Mouse (Mus musculus) kidney, embryonic 15.5 days (tissue): ENCODE results near the gene Sprr2j-ps. TPM values are rescaled to one million over a fixed set of nuclear protein-coding genes. Genes with fewer than 3 reads are reported as not detected.

ENCODE experiments used
- polyA plus RNA-seq: library from polyadenylated mRNA; unstranded; fragments of >200 nt; fragmentation: Nextera tagmentation; extraction: Ambion mirVana; gene quantifications from 2 replicates; pipeline ENCODE4 v1.2.1, GENCODE M21; 2015

The Sprr2j-ps gene
- polyA plus RNA-seq, 1 experiment from 2014 or later = not detected

Other genes with a start within 250 kb of the Sprr2j-ps start
- gene Sprr2a1, start 202.3 kb upstream of the Sprr2j-ps start, polyA plus RNA-seq = not detected in 2 replicates
- 2.6 and 6.3 TPM in 2 replicates for gene Sprr2a2, start 202.2 kb upstream of the Sprr2j-ps start, polyA plus RNA-seq
- gene Sprr2a3, start 132.7 kb upstream of the Sprr2j-ps start, polyA plus RNA-seq = 1.0 TPM in 1 of 2 replicates, not detected in the other
- not detected in 2 replicates for gene Sprr2b, start 101.5 kb upstream of the Sprr2j-ps start, polyA plus RNA-seq
- not detected in 2 replicates for gene Sprr2d, start 78.9 kb upstream of the Sprr2j-ps start, polyA plus RNA-seq
- gene Sprr2e, start 65.9 kb upstream of the Sprr2j-ps start, polyA plus RNA-seq = not detected in 2 replicates
- gene Sprr2f, start 52.9 kb upstream of the Sprr2j-ps start, polyA plus RNA-seq = 13.1 and 30.3 TPM in 2 replicates
- not detected in 2 replicates for gene Sprr2h, start 32.4 kb upstream of the Sprr2j-ps start, polyA plus RNA-seq
- not detected in 2 replicates for gene Sprr2i, start 10.1 kb upstream of the Sprr2j-ps start, polyA plus RNA-seq
- 7.8 and 12.5 TPM in 2 replicates for gene Gm9774, start 11.3 kb downstream of the Sprr2j-ps start, polyA plus RNA-seq
- not detected in 2 replicates for gene Sprr2k, start 14.5 kb downstream of the Sprr2j-ps start, polyA plus RNA-seq
- 0.41 and 0.83 TPM in 2 replicates for gene Sprr1b, start 20.7 kb downstream of the Sprr2j-ps start, polyA plus RNA-seq
- 0.18 TPM in 1 of 2 replicates, not detected in the other for gene Sprr3, start 40.6 kb downstream of the Sprr2j-ps start, polyA plus RNA-seq
- gene Sprr1a, start 67.8 kb downstream of the Sprr2j-ps start, polyA plus RNA-seq = 15.2 and 17.5 TPM in 2 replicates
- not detected in 2 replicates for gene Sprr4, start 82.4 kb downstream of the Sprr2j-ps start, polyA plus RNA-seq
- gene 2310046K23Rik, start 116.4 kb downstream of the Sprr2j-ps start, polyA plus RNA-seq = not detected in 2 replicates
- 0.22 and 0.61 TPM in 2 replicates for gene Ivl, start 155.7 kb downstream of the Sprr2j-ps start, polyA plus RNA-seq
- gene Smcp, start 170.9 kb downstream of the Sprr2j-ps start, polyA plus RNA-seq = not detected in 2 replicates
- gene 2210017I01Rik, start 189.4 kb downstream of the Sprr2j-ps start, polyA plus RNA-seq = not detected in 2 replicates
- not detected in 2 replicates for gene Lce6a, start 203.6 kb downstream of the Sprr2j-ps start, polyA plus RNA-seq
- not detected in 2 replicates for gene Lce1a1, start 230.2 kb downstream of the Sprr2j-ps start, polyA plus RNA-seq
- gene Lce1b, start 238.8 kb downstream of the Sprr2j-ps start, polyA plus RNA-seq = not detected in 2 replicates